Mouse (Mus musculus): Measurements from ENCODE around the gene Rsl1.
"Not testable (repeated sequence)": the region's sequence is repeated elsewhere in the genome, so short reads cannot be mapped to it uniquely, and the experiment has no call there.

Gene Rsl1

GRCm38 (mm10) chr13:67172991-67173722 lies at the start of gene Rsl1:
Gene Rsl1, plus strand, starts transcription at chr13:67173182.
- DNase-seq (ENCODE audit: extremely low read depth, insufficient read length, low spot score) = peak; percentile 57

GRCm38 (mm10) chr13:67124460-67124859 lies 48.5 kb upstream of the Rsl1 start:
- no peak for DNase-seq (ENCODE audit: extremely low read depth, insufficient read length, low spot score)

GRCm38 (mm10) chr13:67127507-67127906 lies 45.5 kb upstream of the Rsl1 start:
- not testable (repeated sequence) for DNase-seq (ENCODE audit: extremely low read depth, insufficient read length, low spot score)

- DNase-seq (ENCODE audit: extremely low read depth, insufficient read length, low spot score) = peak; percentile 69
Measured at GRCm38 (mm10) chr13:67128038-67128721, 44.8 kb upstream of the Rsl1 start.

- DNase-seq (ENCODE audit: extremely low read depth, insufficient read length, low spot score) = not testable (repeated sequence)
Measured at GRCm38 (mm10) chr13:67166122-67166521, 6.9 kb upstream of the Rsl1 start.

- DNase-seq (ENCODE audit: extremely low read depth, insufficient read length, low spot score) = no peak
Measured at GRCm38 (mm10) chr13:67173723-67174055, 707 bp downstream of the Rsl1 start.

GRCm38 (mm10) chr13:67194340-67194894 lies 21.4 kb downstream of the Rsl1 start, which contains the start of gene Zfp455:
Gene Zfp455, plus strand, starts transcription at chr13:67194506.
- peak; percentile 76 for DNase-seq (ENCODE audit: extremely low read depth, insufficient read length, low spot score)

GRCm38 (mm10) chr13:67201656-67202055 lies 28.7 kb downstream of the Rsl1 start:
- DNase-seq (ENCODE audit: extremely low read depth, insufficient read length, low spot score) = no peak

- DNase-seq (ENCODE audit: extremely low read depth, insufficient read length, low spot score) = peak; percentile 25
Measured at GRCm38 (mm10) chr13:67214015-67214607, 41.1 kb downstream of the Rsl1 start.
